Mouse (Mus musculus): ENCODE measurements around the gene Slc25a11. TPM values are rescaled to one million over a fixed set of nuclear protein-coding genes. Genes with fewer than 3 reads are reported as not detected.
A peak's percentile ranks its signal among the peaks of the same experiment; 100 is the strongest.

Gene Slc25a11
- polyA plus RNA-seq, 1 experiment from 2014 or later, result 129 TPM

DNA sequence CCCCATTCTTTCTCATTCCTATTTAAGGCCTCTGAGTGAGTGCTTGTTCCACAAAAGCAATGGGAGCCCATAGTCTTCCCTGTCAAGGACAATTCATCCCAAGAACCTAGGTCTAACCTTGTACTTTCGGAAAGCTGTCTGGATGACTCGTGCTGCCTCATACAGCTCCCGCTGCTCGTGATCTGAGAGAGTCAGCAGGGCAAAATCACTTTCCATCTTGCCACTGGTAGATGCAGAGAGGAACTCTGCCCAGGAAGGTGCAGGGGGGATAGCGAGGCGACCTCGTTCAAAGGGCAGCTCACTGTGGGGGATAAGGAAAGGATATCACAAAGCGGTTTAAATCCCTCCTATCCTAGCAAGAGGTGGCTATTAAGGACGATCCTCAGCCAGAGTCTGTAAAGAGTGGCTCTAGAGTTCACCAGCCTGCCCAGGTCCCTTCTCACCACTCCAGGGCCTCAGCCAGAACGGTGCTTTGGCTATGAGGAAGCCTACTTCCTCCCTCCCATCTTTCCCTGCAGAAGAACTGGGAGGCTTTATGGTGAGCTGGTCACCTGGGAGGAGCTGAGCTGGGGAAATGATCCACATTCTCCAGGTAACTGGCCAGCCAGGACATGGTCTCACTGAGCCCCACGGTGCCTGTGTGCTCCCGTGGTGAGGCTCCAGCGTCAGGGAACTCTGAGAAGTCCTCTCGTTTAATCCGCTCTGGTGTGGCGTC is 24.2 kb upstream of the Slc25a11 start:
- Histone ChIP-seq H3K4me1 (replicated peaks; ENCODE audit: control insufficient read depth, insufficient read depth, low read length) (peaks cover 4% of the 10 kb centered on the region; the same call in 1 of the 2 replicates), H3K4me2 (ENCODE audit: low read depth, low read length, severe bottlenecking) (no peak overlapping the region), H3K27ac (ENCODE audit: low read depth, low read length) (no peak overlapping the region), H3K36me3 (ENCODE audit: control insufficient read depth, insufficient read depth, low read length) (no peaks in the 10 kb centered on the region; the same call in 1 of the 2 replicates), H3K27me3 (ENCODE audit: control insufficient read depth, insufficient read depth, low read length) (no peaks in the 10 kb centered on the region), H3K4me3 (ENCODE audit: low read depth, low read length) (no peak overlapping the region), H3K9ac (ENCODE audit: low read length) (no peak overlapping the region), H3K9me3 (ENCODE audit: control insufficient read depth, low read length) (no peaks in the 10 kb centered on the region)
- DNase-seq (ENCODE audit: low spot score) (peak; percentile 49), ATAC-seq (replicated peaks; ENCODE audit: low FRiP score) (no peak)
- 80% methylated on average over 16 of the region's 16 CpGs for WGBS

- Histone ChIP-seq H3K9me3 (ENCODE audit: control insufficient read depth, low read length) (no peaks in the 10 kb centered on the region), H3K27ac (ENCODE audit: low read depth, low read length) (peak overlapping the region; percentile 93; the same call in 1 of the 2 replicates), H3K4me1 (replicated peaks; ENCODE audit: control insufficient read depth, insufficient read depth, low read length) (peaks cover 4% of the 10 kb centered on the region; the same call in 1 of the 2 replicates), H3K4me3 (ENCODE audit: low read depth, low read length) (peak overlapping the region; percentile 69), H3K9ac (ENCODE audit: low read length) (peak overlapping the region; percentile 81), H3K36me3 (ENCODE audit: control insufficient read depth, insufficient read depth, low read length) (no peaks in the 10 kb centered on the region), H3K27me3 (ENCODE audit: control insufficient read depth, insufficient read depth, low read length) (no peaks in the 10 kb centered on the region), H3K4me2 (ENCODE audit: low read depth, low read length, severe bottlenecking) (peak overlapping the region; percentile 94)
- ATAC-seq (replicated peaks; ENCODE audit: low FRiP score) (no peak), DNase-seq (ENCODE audit: low spot score) (no peak)
- WGBS, result 50% methylated on average over 14 of the region's 14 CpGs
Measured at GRCm38 (mm10) chr11:70670483-70670882, 23.2 kb upstream of the Slc25a11 start.

- WGBS, result under 1% methylated on average over 31 of the region's 31 CpGs
- Histone ChIP-seq H3K27ac (ENCODE audit: low read depth, low read length) (peak overlapping the region; percentile 93), H3K4me2 (ENCODE audit: low read depth, low read length, severe bottlenecking) (peak overlapping the region; percentile 94), H3K4me1 (replicated peaks; ENCODE audit: control insufficient read depth, insufficient read depth, low read length) (peaks cover 4% of the 10 kb centered on the region; the same call in 1 of the 2 replicates), H3K9ac (ENCODE audit: low read length) (peak overlapping the region; percentile 81), H3K27me3 (ENCODE audit: control insufficient read depth, insufficient read depth, low read length) (no peaks in the 10 kb centered on the region), H3K4me3 (ENCODE audit: low read depth, low read length) (peak overlapping the region; percentile 69), H3K9me3 (ENCODE audit: control insufficient read depth, low read length) (no peaks in the 10 kb centered on the region), H3K36me3 (ENCODE audit: control insufficient read depth, insufficient read depth, low read length) (peaks cover 1% of the 10 kb centered on the region; the same call in 1 of the 2 replicates)
- peak; percentile 87 for DNase-seq (ENCODE audit: low spot score)
- ATAC-seq (replicated peaks; ENCODE audit: low FRiP score), result peak; percentile 42
Measured at GRCm38 (mm10) chr11:70669582-70670345, 22.5 kb upstream of the Slc25a11 start.

- ATAC-seq (replicated peaks; ENCODE audit: low FRiP score) (peak; percentile 95), DNase-seq (ENCODE audit: low spot score) (peak; percentile 95)
- WGBS, result under 1% methylated on average over 44 of the region's 44 CpGs
- Histone ChIP-seq H3K4me1 (replicated peaks; ENCODE audit: control insufficient read depth, insufficient read depth, low read length) (peaks cover 4% of the 10 kb centered on the region; the same call in 1 of the 2 replicates), H3K9ac (ENCODE audit: low read length) (peak within 1 kb of the TSS; percentile 81), H3K4me2 (ENCODE audit: low read depth, low read length, severe bottlenecking) (peak within 1 kb of the TSS; percentile 94), H3K27ac (ENCODE audit: low read depth, low read length) (peak within 1 kb of the TSS; percentile 93), H3K36me3 (ENCODE audit: control insufficient read depth, insufficient read depth, low read length) (peaks cover 8% of the 10 kb centered on the region; the same call in 1 of the 2 replicates), H3K9me3 (ENCODE audit: control insufficient read depth, low read length) (no peaks in the 10 kb centered on the region), H3K27me3 (ENCODE audit: control insufficient read depth, insufficient read depth, low read length) (no peaks in the 10 kb centered on the region), H3K4me3 (ENCODE audit: low read depth, low read length) (peak within 1 kb of the TSS; percentile 69)
Measured at GRCm38 (mm10) chr11:70668771-70669505, 21.7 kb upstream of the Slc25a11 start, which contains the start of gene Spag7. Spag7 (minus strand) TSS chr11:70669416.

- DNase-seq (ENCODE audit: low spot score) (no peak), ATAC-seq (replicated peaks; ENCODE audit: low FRiP score) (peak; percentile 39; the same call in 1 of the 2 replicates)
- H3K9me3 ChIP-seq (ENCODE audit: control insufficient read depth, low read length), result no peaks in the 10 kb centered on the region
- H3K27ac ChIP-seq (ENCODE audit: low read depth, low read length), result peak overlapping the region; percentile 37; the same call in 1 of the 2 replicates
- peak overlapping the region; percentile 69 for H3K4me3 ChIP-seq (ENCODE audit: low read depth, low read length)
- H3K27me3 ChIP-seq (ENCODE audit: control insufficient read depth, insufficient read depth, low read length), result no peaks in the 10 kb centered on the region
- peaks cover 4% of the 10 kb centered on the region; the same call in 1 of the 2 replicates for H3K4me1 ChIP-seq (replicated peaks; ENCODE audit: control insufficient read depth, insufficient read depth, low read length)
- WGBS, result under 1% methylated on average over 15 of the region's 15 CpGs
- H3K9ac ChIP-seq (ENCODE audit: low read length), result peak overlapping the region; percentile 62
- H3K4me2 ChIP-seq (ENCODE audit: low read depth, low read length, severe bottlenecking), result peak overlapping the region; percentile 76
- peaks cover 8% of the 10 kb centered on the region; the same call in 1 of the 2 replicates for H3K36me3 ChIP-seq (ENCODE audit: control insufficient read depth, insufficient read depth, low read length)
Measured at GRCm38 (mm10) chr11:70668335-70668770, 21.1 kb upstream of the Slc25a11 start.

GRCm38 (mm10) chr11:70667271-70668150 is 20.2 kb upstream of the Slc25a11 start:
- peak overlapping the region; percentile 62; the same call in 1 of the 2 replicates for H3K9ac ChIP-seq (ENCODE audit: low read length)
- H3K4me3 ChIP-seq (ENCODE audit: low read depth, low read length), result peak overlapping the region; percentile 69
- H3K9me3 ChIP-seq (ENCODE audit: control insufficient read depth, low read length), result no peaks in the 10 kb centered on the region
- H3K36me3 ChIP-seq (ENCODE audit: control insufficient read depth, insufficient read depth, low read length), result peaks cover 12% of the 10 kb centered on the region; the same call in 1 of the 2 replicates
- DNase-seq (ENCODE audit: low spot score), result no peak
- peaks cover 4% of the 10 kb centered on the region; the same call in 1 of the 2 replicates for H3K4me1 ChIP-seq (replicated peaks; ENCODE audit: control insufficient read depth, insufficient read depth, low read length)
- no peak overlapping the region for H3K27ac ChIP-seq (ENCODE audit: low read depth, low read length)
- H3K4me2 ChIP-seq (ENCODE audit: low read depth, low read length, severe bottlenecking), result peak overlapping the region; percentile 76; the same call in 1 of the 2 replicates
- H3K27me3 ChIP-seq (ENCODE audit: control insufficient read depth, insufficient read depth, low read length), result no peaks in the 10 kb centered on the region
- ATAC-seq (replicated peaks; ENCODE audit: low FRiP score), result no peak
- 74% methylated on average over 14 of the region's 14 CpGs for WGBS

GRCm38 (mm10) chr11:70666687-70667086 is 19.4 kb upstream of the Slc25a11 start:
- Histone ChIP-seq H3K27me3 (ENCODE audit: control insufficient read depth, insufficient read depth, low read length) (no peaks in the 10 kb centered on the region), H3K9me3 (ENCODE audit: control insufficient read depth, low read length) (no peaks in the 10 kb centered on the region), H3K4me2 (ENCODE audit: low read depth, low read length, severe bottlenecking) (no peak overlapping the region), H3K36me3 (ENCODE audit: control insufficient read depth, insufficient read depth, low read length) (peaks cover 14% of the 10 kb centered on the region; the same call in 1 of the 2 replicates), H3K4me1 (replicated peaks; ENCODE audit: control insufficient read depth, insufficient read depth, low read length) (peaks cover 4% of the 10 kb centered on the region; the same call in 1 of the 2 replicates), H3K4me3 (ENCODE audit: low read depth, low read length) (no peak overlapping the region), H3K27ac (ENCODE audit: low read depth, low read length) (no peak overlapping the region), H3K9ac (ENCODE audit: low read length) (no peak overlapping the region)
- DNase-seq (ENCODE audit: low spot score) (no peak), ATAC-seq (replicated peaks; ENCODE audit: low FRiP score) (no peak)
- WGBS, result 97% methylated on average over 8 of the region's 8 CpGs
